Mouse (Mus musculus): Measurements from ENCODE around the gene Gm47429.
A peak's percentile ranks its signal among the peaks of the same experiment; 100 is the strongest.
"Not testable (repeated sequence)": the region's sequence is repeated elsewhere in the genome, so short reads cannot be mapped to it uniquely, and the experiment has no call there.

Gm47429 gene

GRCm38 (mm10) chr13:50443812-50444211 lies at the start of gene Gm47429:
TSS of gene Gm47429 (minus strand) at chr13:50443912.
- no peak for DNase-seq

DNA sequence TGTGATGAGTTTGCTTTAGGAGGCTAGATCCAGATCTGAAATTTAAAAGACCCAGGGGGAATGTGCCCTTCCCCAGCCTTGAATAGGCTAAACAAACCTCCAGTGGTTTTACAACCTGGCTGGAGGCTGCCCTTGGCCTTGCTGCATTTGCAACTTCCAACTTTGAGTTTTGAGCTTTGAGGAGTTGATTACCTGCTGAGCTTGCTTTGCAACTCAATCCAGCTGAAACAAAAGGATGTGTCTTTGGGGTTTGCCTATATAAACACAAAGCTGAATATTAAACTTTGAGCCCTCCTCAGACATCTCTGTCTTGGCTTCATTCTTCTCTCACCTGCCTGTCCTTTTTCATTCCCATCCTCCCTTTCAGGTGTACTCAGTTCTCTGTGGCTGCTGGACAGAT lies 44.8 kb upstream of the Gm47429 start:
- DNase-seq = not testable (repeated sequence)

- DNase-seq = no peak
These were observed 23.3 kb upstream of the Gm47429 start, which contains the start of gene Nutm2 for GRCm38 (mm10) chr13:50467007-50467406. TSS of gene Nutm2 (plus strand) at chr13:50467307.

DNA sequence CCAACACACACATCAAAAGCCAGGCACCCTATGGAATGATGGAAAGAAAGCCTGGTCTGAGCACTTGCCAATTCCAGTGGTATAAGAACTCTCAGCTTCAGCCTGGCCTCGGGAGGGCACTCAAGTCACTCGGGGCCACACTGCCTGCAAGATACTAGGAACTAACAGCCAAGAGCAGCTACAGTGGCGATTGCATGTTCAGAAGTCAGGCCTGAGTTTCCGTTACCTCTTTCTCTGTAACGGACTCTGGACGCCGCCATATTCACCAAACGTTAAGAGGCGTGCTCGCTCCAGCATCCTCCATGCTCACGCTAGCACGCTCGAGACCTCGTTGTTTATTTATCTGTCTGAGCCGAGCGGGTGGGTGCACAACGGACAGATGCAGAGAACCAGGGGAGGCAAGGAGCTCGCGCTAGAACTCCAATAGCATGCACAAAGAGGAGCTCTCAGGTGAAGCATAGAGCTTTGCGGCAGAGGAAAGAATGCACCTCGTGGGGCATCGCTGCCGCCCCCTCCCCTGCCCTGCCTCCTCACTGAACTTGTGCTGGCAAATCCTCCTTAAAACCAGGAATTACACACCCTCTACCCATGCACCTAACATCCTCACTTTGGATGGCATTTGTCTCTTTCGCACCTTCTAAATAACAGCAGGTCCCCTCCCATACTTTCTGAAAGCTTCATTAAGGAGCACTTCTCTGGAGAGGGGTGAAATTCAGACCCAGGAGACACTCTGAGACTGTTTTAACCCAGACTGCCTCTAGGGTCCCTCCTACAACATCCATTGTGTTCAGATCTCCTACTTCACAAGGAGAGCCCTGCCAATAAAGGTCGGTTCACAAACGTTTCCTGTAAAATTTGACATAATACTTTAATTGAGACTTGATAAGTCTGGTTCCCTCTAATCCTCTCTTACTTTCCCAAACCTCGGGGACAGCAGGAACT lies 21.2 kb upstream of the Gm47429 start:
- DNase-seq = peak; percentile 18

GRCm38 (mm10) chr13:50460433-50460832 lies 16.7 kb upstream of the Gm47429 start:
- DNase-seq = not testable (repeated sequence)

GRCm38 (mm10) chr13:50453426-50453825 lies 9.7 kb upstream of the Gm47429 start:
- no peak for DNase-seq

DNA sequence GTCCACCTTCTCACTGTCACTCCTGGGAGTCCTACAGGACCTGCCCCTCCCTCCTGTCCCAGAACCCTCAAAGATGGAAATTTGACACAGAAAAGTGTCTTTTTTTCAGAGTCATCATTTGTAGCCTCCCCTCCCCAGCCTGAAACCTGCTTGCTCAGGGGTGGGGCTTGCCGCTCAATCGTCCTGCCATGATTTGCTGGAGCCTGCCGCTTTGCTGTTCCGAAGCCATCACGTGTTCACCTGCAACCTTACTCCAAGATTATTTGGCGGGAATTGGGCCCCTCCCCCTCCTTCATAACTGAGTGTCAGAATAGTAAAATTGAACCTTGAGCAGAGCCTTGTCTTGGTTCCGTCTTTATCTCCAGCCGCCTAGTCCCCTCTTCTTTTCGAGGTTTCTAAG lies 8.6 kb upstream of the Gm47429 start:
- not testable (repeated sequence) for DNase-seq

GRCm38 (mm10) chr13:50445261-50445660 lies 1.5 kb upstream of the Gm47429 start:
- DNase-seq = no peak

GRCm38 (mm10) chr13:50426686-50427085 lies 17.0 kb downstream of the Gm47429 start:
- no peak for DNase-seq

DNA sequence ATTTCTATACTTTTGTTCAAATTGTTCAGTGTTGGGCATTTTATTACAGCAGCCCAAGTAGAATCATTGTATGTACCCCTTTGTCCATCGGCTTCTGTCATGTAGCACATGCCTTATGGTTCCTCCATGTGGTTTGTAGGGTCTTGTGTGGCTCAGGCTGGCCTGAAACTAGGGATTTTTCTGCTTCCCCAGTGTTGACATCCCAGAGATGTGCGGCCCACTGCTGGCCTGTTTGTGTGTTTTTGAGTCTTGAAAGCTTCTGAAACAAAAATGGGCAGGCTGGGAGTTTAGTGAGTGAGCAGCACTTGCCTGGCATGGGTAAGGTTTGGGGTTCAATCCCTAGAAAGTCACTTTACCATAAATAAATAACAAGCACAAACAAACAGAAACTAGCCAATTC lies 19.2 kb downstream of the Gm47429 start:
- DNase-seq = no peak

DNA sequence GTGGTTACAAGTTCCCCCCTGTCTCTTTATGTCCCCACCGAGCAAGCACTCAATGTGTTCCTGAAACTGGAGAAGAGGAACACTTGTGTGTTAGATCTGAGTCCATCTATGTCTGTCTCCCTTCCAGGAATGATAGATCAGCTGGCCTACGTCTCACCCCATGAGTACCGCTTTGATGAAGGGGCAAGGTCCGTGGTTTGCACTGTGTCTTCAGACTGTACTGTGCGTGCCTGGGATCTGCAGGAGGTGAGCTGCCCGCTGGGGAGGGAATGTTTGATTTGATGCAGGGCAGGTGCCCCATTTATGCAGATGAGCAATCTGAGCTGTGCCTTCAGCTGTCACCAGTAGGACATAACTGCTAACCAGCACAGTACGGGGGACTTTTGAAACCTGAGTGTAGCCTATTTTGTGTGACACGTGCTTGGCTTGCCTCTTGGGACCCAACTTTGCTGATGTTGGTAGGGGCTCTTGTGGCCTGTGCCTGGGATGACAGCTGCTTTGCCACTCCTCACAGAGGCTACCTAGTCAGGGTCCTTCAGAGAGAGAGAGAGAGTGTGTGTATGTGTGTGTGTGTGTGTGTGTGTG lies 20.0 kb downstream of the Gm47429 start:
- DNase-seq = peak; percentile 10

DNA sequence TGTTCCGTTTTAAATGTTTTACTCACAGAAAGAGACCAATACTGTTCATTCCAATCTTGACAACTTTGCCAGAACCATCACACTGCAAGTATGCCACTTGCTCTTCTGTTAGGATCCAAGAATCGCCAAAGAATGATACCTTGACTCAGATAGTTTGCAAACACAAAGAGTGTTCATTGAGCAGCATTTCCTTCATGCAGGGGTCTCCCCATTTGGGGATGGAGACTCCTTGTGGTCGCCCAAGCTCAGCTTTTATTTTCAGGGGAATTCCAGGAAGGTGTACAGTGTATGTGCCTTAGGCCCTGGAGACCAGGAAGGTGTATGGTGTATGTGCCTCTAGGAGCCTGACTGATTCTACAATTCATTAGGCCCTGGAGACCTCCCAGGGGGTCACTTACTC lies 25.3 kb downstream of the Gm47429 start:
- DNase-seq = no peak

DNA sequence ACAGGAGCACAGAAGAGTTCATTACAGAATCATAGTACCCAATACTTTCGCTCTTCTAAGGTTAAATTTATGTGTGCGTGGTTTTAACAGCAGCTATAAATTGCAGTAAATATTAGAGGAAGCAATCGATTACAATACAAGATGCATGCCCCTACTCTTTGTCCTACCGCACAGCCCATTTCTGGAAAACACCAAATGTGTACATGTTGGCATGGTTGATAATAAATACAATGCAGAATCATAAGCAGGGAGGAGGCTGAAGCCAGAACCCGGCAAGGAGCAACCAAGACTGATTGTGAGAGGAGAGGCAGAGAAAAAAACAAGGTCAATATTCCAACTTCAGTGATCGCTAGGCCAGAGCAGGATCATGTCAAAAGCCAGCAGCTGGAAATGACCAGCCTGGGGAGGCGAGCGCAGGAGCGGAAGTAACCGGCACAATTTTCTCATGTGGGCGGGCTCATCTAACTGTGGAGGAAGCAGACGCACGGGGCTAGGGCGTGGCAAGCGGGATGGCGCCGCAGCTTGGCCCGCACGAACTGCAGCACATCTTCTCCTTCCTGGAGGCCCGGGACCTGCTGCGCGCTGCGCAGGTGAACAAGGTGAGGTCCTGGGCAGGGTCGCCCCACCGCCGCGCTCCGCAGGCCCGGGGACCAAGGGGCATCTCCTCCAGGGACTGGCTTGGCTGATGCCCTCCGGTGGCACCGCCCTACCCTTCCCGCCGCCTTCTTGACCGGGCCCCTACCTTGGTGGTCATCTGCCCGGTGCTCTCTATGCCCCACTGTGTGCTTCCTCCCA lies 26.1 kb downstream of the Gm47429 start, which contains the start of gene Fbxw17:
Gene Fbxw17, plus strand, starts transcription at position 476 of the 795 bp plus-strand sequence.
- peak; percentile 83 for DNase-seq

All from kidney, postnatal 14 days (tissue).